8 mouse cellular contexts compared by ENCODE assay signal in genomic region chr9:110304516-110304915, GRCm38 (mm10). TPM values are rescaled to one million over a fixed set of nuclear protein-coding genes. Genes with fewer than 3 reads are reported as not detected.
A peak's percentile ranks its signal among the peaks of the same experiment; 100 is the strongest.
DNase-seq lines count a peak whose midpoint lies in the region; ATAC-seq and TF ChIP-seq lines count a peak whose summit lies in the region.

No protein-coding gene starts in this region.

- ATAC-seq in frontal cortex, adult (ENCODE audit: low TSS enrichment): peak; percentile 29; the same call in 1 of the 2 replicates
- ATAC-seq in embryonic facial prominence, embryonic 15.5 days (ENCODE audit: insufficient number of reproducible peaks, low FRiP score, low TSS enrichment, low read depth): no peak
- ATAC-seq in kidney, embryonic 15.5 days (replicated peaks; ENCODE audit: low FRiP score): peak; percentile 34; the same call in 1 of the 2 replicates

- peaks cover 23% of the 10 kb centered on the region for H3K4me1 ChIP-seq in E14TG2a.4 (replicated peaks; ENCODE audit: low read depth, low read length)
- peaks cover 6% of the 10 kb centered on the region for H3K4me1 ChIP-seq in embryonic facial prominence, embryonic 15.5 days
- H3K4me1 ChIP-seq in kidney, embryonic 15.5 days: peaks cover 13% of the 10 kb centered on the region

- whole genome bisulfite sequencing in embryonic facial prominence, embryonic 15.5 days: 2% methylated on average over 4 of the region's 4 CpGs
- 2% methylated on average over 4 of the region's 4 CpGs for WGBS in kidney, embryonic 15.5 days

- DNase-seq in frontal cortex, postnatal 10 days (ENCODE audit: low spot score in 2 of 2): no peak
- DNase-seq in mesoderm, embryonic 11.5 days (ENCODE audit: low read depth, low spot score): peak; percentile 81
- peak; percentile 65 for DNase-seq in thymus, postnatal 4 days
- no peak for DNase-seq in layer of hippocampus, postnatal 36 days

- peaks cover 24% of the 10 kb centered on the region for H3K9me3 ChIP-seq in E14TG2a.4 (ENCODE audit: low read length)
- no peaks in the 10 kb centered on the region for H3K9me3 ChIP-seq in embryonic facial prominence, embryonic 15.5 days (replicated peaks)
- H3K9me3 ChIP-seq in kidney, embryonic 15.5 days (replicated peaks): no peaks in the 10 kb centered on the region

- H3K9ac ChIP-seq in embryonic facial prominence, embryonic 15.5 days: peak overlapping the region; percentile 63
- peak overlapping the region; percentile 62 for H3K9ac ChIP-seq in kidney, embryonic 15.5 days

- peak; percentile 55 for TF ChIP-seq CTCF in E14TG2a.4 (conservative IDR thresholded peaks at IDR 0.05; ENCODE audit: low read length)

- H3K4me3 ChIP-seq in E14TG2a.4 (replicated peaks; ENCODE audit: low read length): peak overlapping the region; percentile 89
- peak overlapping the region; percentile 54 for H3K4me3 ChIP-seq in embryonic facial prominence, embryonic 15.5 days (replicated peaks)
- peak overlapping the region; percentile 65 for H3K4me3 ChIP-seq in kidney, embryonic 15.5 days (replicated peaks)

- peak overlapping the region; percentile 97 for H3K27ac ChIP-seq in embryonic facial prominence, embryonic 15.5 days (replicated peaks)
- H3K27ac ChIP-seq in kidney, embryonic 15.5 days: peak overlapping the region; percentile 96

- H3K4me2 ChIP-seq in embryonic facial prominence, embryonic 15.5 days (replicated peaks): peak overlapping the region; percentile 74
- peak overlapping the region; percentile 82 for H3K4me2 ChIP-seq in kidney, embryonic 15.5 days

- H3K27me3 ChIP-seq in E14TG2a.4 (ENCODE audit: insufficient read depth, low read length): no peaks in the 10 kb centered on the region
- no peaks in the 10 kb centered on the region for H3K27me3 ChIP-seq in embryonic facial prominence, embryonic 15.5 days
- H3K27me3 ChIP-seq in kidney, embryonic 15.5 days: no peaks in the 10 kb centered on the region

- peaks cover 15% of the 10 kb centered on the region for H3K36me3 ChIP-seq in E14TG2a.4 (ENCODE audit: insufficient read depth, low read length)
- no peaks in the 10 kb centered on the region for H3K36me3 ChIP-seq in embryonic facial prominence, embryonic 15.5 days
- H3K36me3 ChIP-seq in kidney, embryonic 15.5 days: no peaks in the 10 kb centered on the region

RNA-seq across cellular contexts. Expression of gene Elp6, which starts 0.5 kb away (rescaled TPM):
- 24.1 and 24.9 TPM in 2 replicates for polyA plus RNA-seq in embryonic facial prominence, embryonic 15.5 days (2015; fragmentation: Nextera tagmentation; extraction: Ambion mirVana)
- 28.8 and 29.9 TPM in 2 replicates for polyA plus RNA-seq in kidney, embryonic 15.5 days (2015; fragmentation: Nextera tagmentation; extraction: Ambion mirVana)
- 10 to 100 TPM in 1 of 2 experiments, 1 to 10 TPM in 1; 9.7 to 13.8 TPM for total RNA-seq in layer of hippocampus, postnatal 36 days (2021)

RNA-seq across cellular contexts. Expression of gene Scap, which starts 28.6 kb away (rescaled TPM):
- polyA plus RNA-seq in embryonic facial prominence, embryonic 15.5 days (2015; fragmentation: Nextera tagmentation; extraction: Ambion mirVana): 43.6 and 43.9 TPM in 2 replicates
- 37.9 and 38.8 TPM in 2 replicates for polyA plus RNA-seq in kidney, embryonic 15.5 days (2015; fragmentation: Nextera tagmentation; extraction: Ambion mirVana)
- 10 to 100 TPM; 97.4 to 98.6 TPM for total RNA-seq in layer of hippocampus, postnatal 36 days (2021)

Comparison
In these comparisons a context has a peak if more than half of its experiments do, and no peak if none do; other contexts are left out.
1. DNase-seq: peak in mesoderm, embryonic 11.5 days (single experiment) and thymus, postnatal 4 days (single experiment); none in frontal cortex, postnatal 10 days (0 of 2) and layer of hippocampus, postnatal 36 days (0 of 2).
2. Peak in every context shown above with its lines, with median percentiles within 50 percentile points of each other: H3K4me3 ChIP-seq.